Mouse (Mus musculus) left cerebral cortex, postnatal 25 days (tissue): ENCODE measurements at regions not wholly inside any gene's neighbourhood (a gene's known extent, or its start where the extent isn't known, plus 50 kb on each side); places are given as distances from the start of the nearest gene placed in this dataset.
A peak's percentile ranks its signal among the peaks of the same experiment; 100 is the strongest.

Source experiments
- DNase-seq, 2 experiments: peaks; one replicate each; pipeline ENCODE4 v3.0.0; 2022; ENCODE audit warnings: low spot score in 2 of 2, mixed read lengths in 1 of 2
- intact Hi-C: fragments of 180-260 bp; cut with DNase I; formaldehyde crosslinking; loops from one replicate; pipeline ENCODE4 v1.15.1; 2025

- intact Hi-C loops: no loop called here
- DNase-seq: peak in 1 of 2 experiments; percentile 71
Measured at GRCm38 (mm10) chr1:73113137-73113536, 97.4 kb upstream of the Tnp1 start.

- DNase-seq: no peak
- intact Hi-C loops: no loop called here
Measured at GRCm38 (mm10) chr1:73112711-73113110, 97.0 kb upstream of the Tnp1 start.

GRCm38 (mm10) chr1:73111911-73112310, 96.2 kb upstream of the Tnp1 start:
- no peak for DNase-seq
- intact Hi-C loops: no loop called here

- no peak for DNase-seq
- intact Hi-C loops: no loop called here
Measured at GRCm38 (mm10) chr1:73105856-73106463, 90.3 kb upstream of the Tnp1 start.

GRCm38 (mm10) chr1:73097645-73098440, 82.1 kb upstream of the Tnp1 start:
- DNase-seq: no peak

GRCm38 (mm10) chr1:73089636-73090035, 73.9 kb upstream of the Tnp1 start:
- DNase-seq: no peak

More at GRCm38 (mm10) chr1:73097645-73098440, 82.1 kb upstream of the Tnp1 start:
- intact Hi-C loops: no loop called here

GRCm38 (mm10) chr1:73088494-73088893, 72.8 kb upstream of the Tnp1 start:
- intact Hi-C loops: no loop called here
- no peak for DNase-seq

More at GRCm38 (mm10) chr1:73089636-73090035, 73.9 kb upstream of the Tnp1 start:
- intact Hi-C loops: no loop called here

GRCm38 (mm10) chr1:73084946-73085345, 69.2 kb upstream of the Tnp1 start:
- intact Hi-C loops: no loop called here
- DNase-seq: no peak

- DNase-seq: no peak
- intact Hi-C loops: no loop called here
Measured at GRCm38 (mm10) chr1:73083396-73083795, 67.7 kb upstream of the Tnp1 start.

- intact Hi-C loops: no loop called here
- no peak for DNase-seq
Measured at GRCm38 (mm10) chr1:73079518-73079917, 63.8 kb upstream of the Tnp1 start.

- intact Hi-C loops: no loop called here
Measured at GRCm38 (mm10) chr1:73077156-73077555, 61.4 kb upstream of the Tnp1 start.

GRCm38 (mm10) chr1:73075699-73076373, 60.1 kb upstream of the Tnp1 start:
- DNase-seq: no peak
- intact Hi-C loops: no loop called here

More at GRCm38 (mm10) chr1:73077156-73077555, 61.4 kb upstream of the Tnp1 start:
- no peak for DNase-seq

- DNase-seq: no peak
- intact Hi-C loops: no loop called here
Measured at GRCm38 (mm10) chr1:73075159-73075558, 59.5 kb upstream of the Tnp1 start.

GRCm38 (mm10) chr1:73074525-73074924, 58.8 kb upstream of the Tnp1 start:
- no peak for DNase-seq
- intact Hi-C loops: no loop called here

- intact Hi-C loops: no loop called here
- no peak for DNase-seq
Measured at GRCm38 (mm10) chr1:73072237-73072904, 56.7 kb upstream of the Tnp1 start.

- intact Hi-C loops: no loop called here
- no peak for DNase-seq
Measured at GRCm38 (mm10) chr1:73070126-73070525, 54.4 kb upstream of the Tnp1 start.
